Mouse (Mus musculus): Measurements from ENCODE around the gene Specc1l.

GRCm38 (mm10) chr10:75221936-75222610 is 10.2 kb downstream of the Specc1l start:
- TF ChIP-seq POLR2A (IDR thresholded peaks at IDR 0.05; ENCODE audit: extremely low read depth, insufficient read depth, low read length) (no peak), CTCF (IDR thresholded peaks at IDR 0.05; ENCODE audit: extremely low read depth, insufficient read depth, low read length) (no peak)

Measured in cortical plate, adult 2 months (tissue).